Mouse (Mus musculus) spleen, adult 2 months (tissue): Measurements from ENCODE around the gene Retreg1.

Experiments used
- CTCF ChIP-seq: fragments of 200-500 bp; IDR thresholded peaks from 2 replicates; pipeline ENCODE4 v1.5.1; 2011; ENCODE audit warnings: mild to moderate bottlenecking, inconsistent platforms; ENCODE audit not compliant: insufficient read depth, insufficient read length, insufficient replicate concordance; ENCODE audit errors: extremely low read depth
- POLR2A ChIP-seq: fragments of 200-500 bp; IDR thresholded peaks from 2 replicates; pipeline ENCODE4 v1.6.1; 2011; ENCODE audit warnings: low read depth, low read length, inconsistent platforms

- TF ChIP-seq CTCF (no peak), POLR2A (no peak)
These were observed 117.3 kb downstream of the Retreg1 start for GRCm38 (mm10) chr15:25960231-25960630.
